Comparison of ENCODE assay signal across 19 mouse cellular contexts in the genomic region with DNA sequence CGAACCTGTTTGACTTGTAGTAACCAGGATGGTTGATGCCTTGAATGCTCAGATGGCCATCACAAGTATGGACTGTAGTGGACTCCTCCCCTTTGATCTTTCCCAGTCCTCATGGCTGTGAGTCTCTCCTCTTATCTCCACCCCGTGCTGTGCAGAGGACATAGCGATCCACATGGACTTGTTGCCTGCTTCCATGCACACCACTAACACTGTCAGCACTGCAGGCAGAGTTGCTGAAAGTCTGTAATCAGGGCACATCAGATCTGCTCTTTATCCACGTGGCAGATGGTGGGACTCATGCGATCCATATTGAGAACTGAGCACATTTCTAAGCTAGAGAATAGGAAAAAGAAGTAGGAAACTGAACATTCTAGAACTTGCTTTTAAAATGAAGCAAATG.
A peak's percentile ranks its signal among the peaks of the same experiment; 100 is the strongest.
DNase-seq lines count a peak whose midpoint lies in the region; ATAC-seq lines count a peak whose summit lies in the region.
"Had no signal": no experiment of that assay in that cellular context is flagged by ENCODE, and none has a peak within 500 bp of the region (broad histone marks: within the 10 kb centered on the region; RNA-seq: fewer than 3 reads in every experiment).

No protein-coding gene starts in this region.

- ATAC-seq in heart, embryonic 14.5 days (ENCODE audit: insufficient number of reproducible peaks, insufficient read depth, low FRiP score, low read depth): 0 out of 2 replicates have a peak, but pooled peaks have one; percentile 51
- 0 out of 2 replicates have a peak, but pooled peaks have one; percentile 19 for ATAC-seq in intestine, embryonic 16.5 days
- no peak for ATAC-seq in intestine, embryonic 15.5 days
- ATAC-seq: CD4-positive, CD25-positive, alpha-beta regulatory T cell, adult 4 months; forebrain, embryonic 13.5 days; intestine, postnatal 0 days had no signal

- peaks cover 4 to 25% of the 10 kb centered on the region in 2 experiments; a peak in 3 of 4 replicates for H3K4me1 ChIP-seq in heart, embryonic 14.5 days (ENCODE audit: control insufficient read depth in 2 of 2, insufficient read depth in 2 of 2, low read length in 2 of 2)
- H3K4me1 ChIP-seq in intestine, embryonic 16.5 days (ENCODE audit: control insufficient read depth, insufficient read depth, low read length): no peaks in the 10 kb centered on the region
- no peaks in the 10 kb centered on the region for H3K4me1 ChIP-seq in intestine, embryonic 15.5 days (replicated peaks)

- H3K4me3 ChIP-seq in heart, embryonic 14.5 days (ENCODE audit: control insufficient read depth in 1 of 2, insufficient read depth in 1 of 2, low read depth in 1 of 2, low read length in 2 of 2): no peak overlapping the region
- no peak overlapping the region for H3K4me3 ChIP-seq in intestine, embryonic 16.5 days (ENCODE audit: low read length)
- no peak overlapping the region for H3K4me3 ChIP-seq in intestine, embryonic 15.5 days (replicated peaks)
- H3K4me3 ChIP-seq: embryonic facial prominence, embryonic 13.5 days; forebrain, embryonic 13.5 days; hindbrain, embryonic 10.5 days had no signal

- H3K9me3 ChIP-seq in heart, embryonic 14.5 days (ENCODE audit: control insufficient read depth, low read length): no peaks in the 10 kb centered on the region
- no peaks in the 10 kb centered on the region for H3K9me3 ChIP-seq in intestine, embryonic 16.5 days (ENCODE audit: control insufficient read depth, low read length)
- H3K9me3 ChIP-seq in intestine, embryonic 15.5 days: no peaks in the 10 kb centered on the region
- H3K9me3 ChIP-seq: embryonic facial prominence, embryonic 13.5 days; forebrain, embryonic 13.5 days; G1E; hindbrain, embryonic 10.5 days had no signal

- H3K27ac ChIP-seq in heart, embryonic 14.5 days (replicated peaks in 1 of 2; ENCODE audit: control insufficient read depth in 1 of 2, insufficient read depth in 1 of 2, low read depth in 2 of 2, low read length in 2 of 2): no peak overlapping the region
- H3K27ac ChIP-seq in intestine, embryonic 16.5 days (ENCODE audit: low read length): no peak overlapping the region
- H3K27ac ChIP-seq in intestine, embryonic 15.5 days: no peak overlapping the region
- H3K27ac ChIP-seq: embryonic facial prominence, embryonic 13.5 days; forebrain, embryonic 13.5 days; hindbrain, embryonic 10.5 days; hindbrain, embryonic 14.5 days had no signal

- no peaks in the 10 kb centered on the region for H3K27me3 ChIP-seq in heart, embryonic 14.5 days (ENCODE audit: control insufficient read depth, insufficient read depth, low read length)
- no peaks in the 10 kb centered on the region for H3K27me3 ChIP-seq in intestine, embryonic 16.5 days (replicated peaks; ENCODE audit: control insufficient read depth, insufficient read depth, low read length)
- no peaks in the 10 kb centered on the region for H3K27me3 ChIP-seq in intestine, embryonic 15.5 days (replicated peaks)
- H3K27me3 ChIP-seq: embryonic facial prominence, embryonic 13.5 days; forebrain, embryonic 13.5 days had no signal

- DNase-seq in cerebellum, adult 18-20 months: peak; percentile 16 to 32
- no peak for DNase-seq in cerebellum, adult 11-12 months
- no peak for DNase-seq in heart, adult 8-10 months (ENCODE audit: low spot score)
- peak; percentile 61 for DNase-seq in brain, adult 2 months (ENCODE audit: low read depth, low spot score)
- DNase-seq: adrenal gland, adult 8-10 months; adrenal gland, postnatal 36 days; B cell, adult 2 months; cerebellum, postnatal 36 days; gastrocnemius, postnatal 10 days had no signal

- H3K36me3 ChIP-seq in heart, embryonic 14.5 days (ENCODE audit: control insufficient read depth, insufficient read depth, low read length): no peaks in the 10 kb centered on the region
- H3K36me3 ChIP-seq in intestine, embryonic 16.5 days (ENCODE audit: control insufficient read depth, insufficient read depth, low read length): no peaks in the 10 kb centered on the region
- H3K36me3 ChIP-seq in intestine, embryonic 15.5 days: no peaks in the 10 kb centered on the region
- H3K36me3 ChIP-seq: embryonic facial prominence, embryonic 13.5 days; hindbrain, embryonic 10.5 days had no signal

- WGBS in heart, embryonic 14.5 days: 28% methylated on average over 5 of the region's 5 CpGs
- 80% methylated on average over 5 of the region's 5 CpGs for WGBS in intestine, embryonic 16.5 days
- 81% methylated on average over 5 of the region's 5 CpGs for WGBS in intestine, embryonic 15.5 days

- H3K9ac ChIP-seq in heart, embryonic 14.5 days (ENCODE audit: low read length): no peak overlapping the region
- no peak overlapping the region for H3K9ac ChIP-seq in intestine, embryonic 16.5 days (ENCODE audit: low read depth, low read length)
- no peak overlapping the region for H3K9ac ChIP-seq in intestine, embryonic 15.5 days
- H3K9ac ChIP-seq: embryonic facial prominence, embryonic 13.5 days; forebrain, embryonic 13.5 days; hindbrain, embryonic 14.5 days had no signal

- H3K4me2 ChIP-seq in heart, embryonic 14.5 days (ENCODE audit: low read length): no peak overlapping the region
- no peak overlapping the region for H3K4me2 ChIP-seq in intestine, embryonic 16.5 days (ENCODE audit: low read depth, low read length)
- H3K4me2 ChIP-seq in intestine, embryonic 15.5 days (replicated peaks): no peak overlapping the region
- H3K4me2 ChIP-seq: embryonic facial prominence, embryonic 13.5 days; forebrain, embryonic 13.5 days; hindbrain, embryonic 14.5 days had no signal

Comparison
In these comparisons a context has a peak if more than half of its experiments do, and no peak if none do; other contexts are left out.
1. DNase-seq: peak in cerebellum, adult 18-20 months (2 of 2) and brain, adult 2 months (single experiment); none in cerebellum, adult 11-12 months (single experiment) and heart, adult 8-10 months (single experiment).